42 mouse cellular contexts compared by ENCODE assay signal in the genomic region with DNA sequence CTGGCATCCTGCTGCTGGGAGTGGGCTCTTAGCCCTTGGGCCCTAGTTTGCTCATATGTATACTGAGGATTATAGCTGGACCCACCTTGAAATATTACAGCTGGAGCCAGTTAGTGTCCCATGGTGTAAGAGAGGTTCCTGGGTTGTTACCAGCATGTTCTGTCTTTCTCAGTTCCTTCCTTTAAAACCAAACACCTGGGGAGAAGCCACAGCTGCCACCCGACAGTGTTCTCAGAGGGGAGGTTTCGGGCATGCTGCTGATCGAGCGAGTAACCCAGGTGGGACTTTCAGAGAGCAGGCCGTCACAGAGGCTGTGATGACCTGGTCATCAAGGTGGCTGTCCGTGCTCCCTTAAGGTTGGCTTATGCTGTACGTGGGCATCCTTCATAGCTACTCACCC. TPM values are rescaled to one million over a fixed set of nuclear protein-coding genes. Genes with fewer than 3 reads are reported as not detected.
"Had no signal": no experiment of that assay in that cellular context is flagged by ENCODE, and none has a peak within 500 bp of the region (broad histone marks: within the 10 kb centered on the region; RNA-seq: fewer than 3 reads in every experiment).

No protein-coding gene starts in this region.

- ATAC-seq: hindbrain, embryonic 16.5 days; hindbrain, postnatal 0 days; inflammation-experienced regulatory T-cells, adult 6 months; intestine, embryonic 15.5 days; intestine, embryonic 16.5 days; intestine, postnatal 0 days had no signal

- H3K9ac ChIP-seq: heart, embryonic 12.5 days; heart, embryonic 13.5 days; heart, embryonic 15.5 days; hindbrain, embryonic 12.5 days; hindbrain, embryonic 13.5 days; hindbrain, embryonic 14.5 days; hindbrain, embryonic 15.5 days; intestine, embryonic 15.5 days; kidney, embryonic 15.5 days had no signal

- H3K9me3 ChIP-seq: heart, embryonic 12.5 days; heart, embryonic 13.5 days; heart, embryonic 15.5 days; hindbrain, embryonic 10.5 days; hindbrain, embryonic 13.5 days; hindbrain, embryonic 15.5 days; intestine, embryonic 15.5 days; kidney, embryonic 15.5 days had no signal

- H3K27ac ChIP-seq: heart, embryonic 10.5 days; heart, embryonic 13.5 days; heart, embryonic 15.5 days; hindbrain, embryonic 10.5 days; hindbrain, embryonic 12.5 days; hindbrain, embryonic 13.5 days; hindbrain, embryonic 14.5 days; hindbrain, embryonic 15.5 days; hindbrain, postnatal 0 days; intestine, embryonic 15.5 days; kidney, embryonic 15.5 days; kidney, postnatal 0 days; layer of hippocampus, adult 2 months; left cerebral cortex, adult 2 months had no signal

- H3K4me3 ChIP-seq: heart, embryonic 10.5 days; heart, embryonic 12.5 days; heart, embryonic 13.5 days; heart, embryonic 15.5 days; hindbrain, embryonic 10.5 days; hindbrain, embryonic 12.5 days; hindbrain, embryonic 13.5 days; hindbrain, embryonic 15.5 days; intestine, embryonic 15.5 days; kidney, embryonic 15.5 days; layer of hippocampus, adult 2 months; left cerebral cortex, adult 2 months had no signal

- H3K27me3 ChIP-seq: hindbrain, embryonic 12.5 days; hindbrain, embryonic 13.5 days; hindbrain, embryonic 15.5 days; intestine, embryonic 15.5 days had no signal

- DNase-seq: heart, postnatal 10 days; heart, postnatal 14 days; heart, postnatal 36 days; heart, postnatal 4 days; kidney, adult 11 months; kidney, adult 18-20 months; kidney, adult 2 months; kidney, adult 8-10 months; kidney, adult 9 months; kidney, postnatal 10 days; kidney, postnatal 14 days; kidney, postnatal 25 days; kidney, postnatal 36 days; kidney, postnatal 4 days; layer of hippocampus, adult 9-11 months; layer of hippocampus, postnatal 36 days had no signal

- H3K4me2 ChIP-seq: heart, embryonic 11.5 days; heart, embryonic 12.5 days; heart, embryonic 13.5 days; heart, embryonic 15.5 days; hindbrain, embryonic 12.5 days; hindbrain, embryonic 13.5 days; hindbrain, embryonic 14.5 days; hindbrain, embryonic 15.5 days; intestine, embryonic 15.5 days; kidney, embryonic 15.5 days had no signal

RNA-seq across cellular contexts. Expression of a gene that starts 1.3 kb away (rescaled TPM):
- polyA plus RNA-seq: inflammation-experienced regulatory T-cells, adult 6 months had no signal

RNA-seq across cellular contexts. Expression of a gene that starts 19.6 kb away (rescaled TPM):
- total RNA-seq: heart, postnatal 14 days; heart, postnatal 25 days; heart, postnatal 36 days; hematopoietic stem cell, adult 5-6 weeks; hindbrain, postnatal 0 days; layer of hippocampus, adult 18-20 months; layer of hippocampus, adult 2 months; layer of hippocampus, postnatal 14 days; layer of hippocampus, postnatal 25 days; layer of hippocampus, postnatal 36 days; left cerebral cortex, adult 18-20 months; left cerebral cortex, adult 2 months had no signal
- polyA plus RNA-seq: hindbrain, embryonic 15.5 days; hindbrain, embryonic 16.5 days had no signal
